Mouse (Mus musculus) hindbrain, embryonic 11.5 days (tissue): ENCODE measurements at regions not wholly inside any gene's neighbourhood (a gene's known extent, or its start where the extent isn't known, plus 50 kb on each side); places are given as distances from the start of the nearest gene placed in this dataset.

Experiments
- ATAC-seq: fragments of 200-750 bp; cut with Nextera tagmentation; 2 replicates; pipeline ENCODE4 v1.8.0; 2017; ENCODE audit warnings: mild to moderate bottlenecking, moderate TSS enrichment, moderate library complexity; ENCODE audit not compliant: low FRiP score
- DNase-seq: peaks from one replicate; pipeline ENCODE4 v3.0.0-alpha.2; 2015; ENCODE audit warnings: low spot score
- H3K27ac ChIP-seq: fragments of 300-500 bp; sonication (generic); 2 replicates; pipeline ENCODE4 v1.5.1; 2014; ENCODE audit warnings: mild to moderate bottlenecking, low read depth, low read length
- H3K27me3 ChIP-seq: fragments of 300-500 bp; sonication (generic); 2 replicates; pipeline ENCODE4 v1.6.1; 2014; ENCODE audit warnings: mild to moderate bottlenecking, low read length, moderate library complexity, mixed read lengths; ENCODE audit not compliant: control insufficient read depth, insufficient read depth
- H3K36me3 ChIP-seq: fragments of 300-500 bp; sonication (generic); 2 replicates; pipeline ENCODE4 v1.6.1; 2014; ENCODE audit warnings: mild to moderate bottlenecking, low read length, moderate library complexity, mixed read lengths; ENCODE audit not compliant: control insufficient read depth, insufficient read depth
- H3K4me1 ChIP-seq: fragments of 300-500 bp; sonication (generic); replicated peaks from 2 replicates; pipeline ENCODE4 v1.6.1; 2014; ENCODE audit warnings: low read length, mixed read lengths; ENCODE audit not compliant: control insufficient read depth, insufficient read depth
- H3K4me2 ChIP-seq: fragments of 300-500 bp; sonication (generic); replicated peaks from 2 replicates; pipeline ENCODE4 v1.6.1; 2014; ENCODE audit warnings: mild to moderate bottlenecking, low read depth, low read length
- H3K4me3 ChIP-seq: fragments of 300-500 bp; sonication (generic); 2 replicates; pipeline ENCODE4 v1.5.1; 2014; ENCODE audit warnings: low read depth, low read length
- H3K9ac ChIP-seq: fragments of 300-500 bp; sonication (generic); 2 replicates; pipeline ENCODE4 v1.6.1; 2014; ENCODE audit warnings: low read depth, low read length
- H3K9me3 ChIP-seq: fragments of 300-500 bp; sonication (generic); 2 replicates; pipeline ENCODE4 v1.6.1; 2016; ENCODE audit warnings: low read length; ENCODE audit not compliant: control insufficient read depth
- WGBS: fragments of 180-500 bp; shearing (Covaris S2); extraction: QIAGEN DNeasy Blood & Tissue Kit; methylation state at CpG from one replicate; pipeline ENCODE4 v1.1.7; 2014; 5-methylcytosine and 5-hydroxymethylcytosine counted together

DNA sequence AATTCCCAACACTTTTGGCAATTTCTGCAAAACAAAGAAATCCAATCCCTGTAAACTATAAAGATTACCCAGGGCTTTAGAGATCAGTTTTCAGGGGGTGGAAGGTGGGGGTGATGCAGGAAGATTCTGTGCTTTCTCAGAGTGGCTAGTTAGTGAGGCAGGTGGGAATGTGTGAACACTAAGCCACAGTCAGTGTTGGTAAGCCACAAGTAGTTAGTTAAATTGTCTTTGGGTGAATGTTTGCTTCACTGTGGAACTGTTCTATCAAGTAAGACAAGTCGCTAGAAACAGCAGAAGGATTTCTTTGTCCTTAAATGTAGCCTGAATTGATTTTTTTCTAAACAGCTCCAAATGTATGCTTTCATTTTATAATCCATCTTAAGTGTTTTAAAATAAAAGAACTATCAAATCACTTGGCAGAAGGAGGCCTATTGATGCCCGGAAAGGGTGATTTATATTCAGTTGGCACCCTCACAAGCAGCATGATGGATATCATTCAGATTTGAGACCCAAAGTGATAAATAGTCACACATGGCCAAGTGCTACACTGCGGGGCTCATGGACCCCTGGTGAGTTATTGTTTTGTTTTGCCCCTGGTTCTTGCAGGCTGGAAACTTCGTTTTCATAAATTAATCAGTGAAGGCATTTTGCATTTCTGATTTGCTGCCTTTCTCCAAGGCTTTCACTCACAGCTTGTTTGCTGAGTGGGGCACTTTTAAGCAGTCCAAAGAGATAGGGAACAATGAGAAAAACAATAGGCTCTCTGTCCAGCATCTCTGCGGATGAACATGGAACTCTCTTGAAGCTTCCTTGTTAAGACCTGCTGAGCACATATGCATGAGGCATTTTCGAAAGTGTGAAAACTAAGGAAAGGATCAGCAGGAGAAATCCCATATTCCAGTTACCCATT, 325.4 kb downstream of the 4933405O20Rik start:
- no peaks in the 10 kb centered on the region for H3K9me3 ChIP-seq
- H3K4me1 ChIP-seq = 0 out of 2 replicates have a peak, but pooled peaks cover 2% of the 10 kb centered on the region
- 36% methylated on average over 6 of the region's 6 CpGs for WGBS
- ATAC-seq = peak; percentile 72
- no peaks in the 10 kb centered on the region for H3K27me3 ChIP-seq
- no peak overlapping the region for H3K4me2 ChIP-seq
- no peak overlapping the region for H3K9ac ChIP-seq
- no peak overlapping the region for H3K4me3 ChIP-seq
- H3K36me3 ChIP-seq = no peaks in the 10 kb centered on the region
- 0 out of 2 replicates have a peak overlapping the region, but pooled peaks have one; percentile 42 for H3K27ac ChIP-seq
- peak; percentile 9 for DNase-seq

DNA sequence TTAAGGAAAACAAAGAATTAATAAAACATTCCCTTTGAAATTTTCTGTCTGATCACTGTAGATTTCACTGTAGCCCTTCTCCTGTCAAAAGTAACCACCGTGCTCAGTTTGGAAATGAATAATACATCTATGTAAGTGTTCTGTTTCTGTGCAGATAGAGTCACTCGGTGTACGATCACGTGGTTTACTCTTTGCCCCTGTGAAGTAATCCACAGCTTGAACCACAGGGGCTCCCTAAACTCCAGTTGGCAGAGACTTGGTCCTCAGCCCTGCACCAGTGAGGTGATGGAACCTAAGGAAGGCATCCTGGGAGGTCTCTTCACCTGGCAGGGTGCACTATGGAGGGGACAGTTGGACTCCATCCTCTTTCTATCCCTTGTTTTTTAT, 326.0 kb downstream of the 4933405O20Rik start:
- Histone ChIP-seq H3K4me3 (no peak overlapping the region), H3K9me3 (no peaks in the 10 kb centered on the region), H3K9ac (no peak overlapping the region), H3K4me1 (0 out of 2 replicates have a peak, but pooled peaks cover 2% of the 10 kb centered on the region), H3K27me3 (no peaks in the 10 kb centered on the region), H3K4me2 (no peak overlapping the region), H3K27ac (no peak overlapping the region), H3K36me3 (no peaks in the 10 kb centered on the region)
- WGBS = 76% methylated on average over 4 of the region's 4 CpGs
- ATAC-seq (peak; percentile 25; the same call in 1 of the 2 replicates), DNase-seq (no peak)
